Mouse (Mus musculus): ENCODE data around the gene Pgp.
"Not testable (repeated sequence)": the region's sequence is repeated elsewhere in the genome, so short reads cannot be mapped to it uniquely, and the experiment has no call there.

The Pgp gene

DNA sequence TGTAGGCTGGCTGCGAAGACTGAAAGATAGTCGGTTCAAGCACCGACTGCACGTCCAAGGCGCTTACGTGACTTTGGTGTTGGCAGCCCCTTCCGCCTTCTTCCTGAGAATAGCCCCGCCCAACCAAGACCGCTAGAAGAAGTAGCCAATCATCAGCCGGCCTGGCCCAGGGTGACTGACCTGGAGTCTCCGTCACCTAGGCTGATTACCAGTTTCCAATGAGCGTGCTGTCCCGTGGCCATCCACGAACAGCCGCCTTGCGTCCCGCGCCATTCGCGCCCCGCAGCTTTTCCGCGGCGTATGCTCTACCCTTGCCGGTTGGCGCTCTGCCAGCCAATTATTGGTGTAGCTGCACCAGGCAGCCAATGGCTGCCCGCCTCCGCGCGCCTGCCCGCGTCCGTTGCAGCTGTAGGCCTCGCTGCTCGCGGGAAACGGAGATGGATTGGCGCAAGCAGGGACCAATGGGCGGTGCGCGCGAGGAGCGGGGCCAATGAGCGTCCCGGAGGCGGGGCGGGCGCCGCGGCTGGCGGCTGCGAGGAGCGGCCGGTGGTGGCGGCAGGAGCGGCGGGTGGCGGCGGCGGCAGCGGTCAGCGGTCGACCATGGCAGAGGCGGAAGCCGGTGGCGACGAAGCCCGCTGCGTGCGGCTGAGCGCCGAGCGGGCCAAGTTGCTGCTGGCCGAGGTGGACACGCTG, at the start of gene Pgp, which contains the start of gene E4f1:
Gene Pgp, plus strand, starts transcription at position 483 of the 693 bp plus-strand sequence.
Gene E4f1, minus strand, starts transcription at position 404 of the 693 bp plus-strand sequence.
- peak; percentile 99 for DNase-seq (ENCODE audit: low read depth, low spot score)

- no peak for DNase-seq (ENCODE audit: low read depth, low spot score)
These were observed 47.1 kb upstream of the Pgp start for GRCm38 (mm10) chr17:24423114-24423513.

DNA sequence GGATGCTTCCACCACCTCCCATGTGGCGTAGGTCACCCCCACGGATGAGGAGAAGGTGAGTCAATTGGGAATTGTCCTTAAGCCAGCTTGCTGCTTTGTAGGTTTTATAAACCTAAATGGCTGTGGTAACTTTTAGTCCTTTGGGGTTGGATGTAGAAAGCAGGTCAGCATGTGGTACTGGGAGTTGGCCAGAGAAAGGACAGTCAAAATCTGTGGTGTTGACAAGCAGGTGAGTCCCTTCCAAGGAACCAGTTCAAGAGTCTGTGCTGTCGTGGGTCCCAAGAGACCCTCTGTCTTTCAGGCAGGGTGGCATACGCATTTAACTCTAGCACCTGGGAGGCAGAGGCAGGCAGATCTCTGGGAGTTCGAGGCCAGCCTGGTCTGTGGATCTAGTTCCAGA, 45.7 kb upstream of the Pgp start:
- no peak for DNase-seq (ENCODE audit: low read depth, low spot score)

- not testable (repeated sequence) for DNase-seq (ENCODE audit: low read depth, low spot score)
These were observed 44.9 kb upstream of the Pgp start for GRCm38 (mm10) chr17:24425326-24425725.

- DNase-seq (ENCODE audit: low read depth, low spot score): peak; percentile 50
These were observed 44.3 kb upstream of the Pgp start for GRCm38 (mm10) chr17:24425905-24426304.

DNA sequence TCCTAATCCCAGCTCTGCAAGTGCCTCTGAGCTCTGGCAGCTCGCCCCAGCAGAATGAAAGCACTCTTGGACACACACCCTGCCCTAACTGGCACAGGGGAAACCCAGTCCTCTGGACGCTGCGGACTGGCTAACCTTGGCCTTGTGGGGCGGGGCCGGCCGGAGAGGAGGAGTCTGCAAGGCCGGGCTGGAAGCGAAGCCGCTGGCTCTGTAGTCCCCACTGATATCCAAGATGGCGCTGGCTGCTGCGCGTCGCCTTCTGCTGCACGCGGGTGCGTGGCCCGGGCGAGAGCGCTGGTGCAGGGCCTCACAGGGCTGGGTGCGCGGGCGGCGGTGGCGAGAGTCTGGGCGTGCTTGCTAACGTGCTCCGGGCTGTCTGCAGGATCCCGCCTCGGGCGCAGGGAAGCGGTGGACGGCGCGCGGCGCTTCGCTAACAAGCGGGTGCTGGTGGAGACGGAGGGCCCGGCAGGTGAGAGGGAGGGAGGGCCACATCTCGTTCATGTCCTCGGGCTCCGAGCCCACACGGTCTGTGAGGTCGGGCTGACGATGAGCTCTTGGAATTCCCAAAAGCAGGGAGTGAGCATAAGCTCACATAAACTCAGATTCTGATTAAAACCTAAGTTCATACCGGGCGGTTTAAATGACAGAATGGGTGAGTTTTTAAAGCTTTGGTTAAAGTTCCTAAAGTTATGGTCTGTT, 43.6 kb upstream of the Pgp start, which contains the start of gene Eci1:
Gene Eci1, plus strand, starts transcription at position 171 of the 699 bp plus-strand sequence.
- DNase-seq (ENCODE audit: low read depth, low spot score): peak; percentile 96

DNA sequence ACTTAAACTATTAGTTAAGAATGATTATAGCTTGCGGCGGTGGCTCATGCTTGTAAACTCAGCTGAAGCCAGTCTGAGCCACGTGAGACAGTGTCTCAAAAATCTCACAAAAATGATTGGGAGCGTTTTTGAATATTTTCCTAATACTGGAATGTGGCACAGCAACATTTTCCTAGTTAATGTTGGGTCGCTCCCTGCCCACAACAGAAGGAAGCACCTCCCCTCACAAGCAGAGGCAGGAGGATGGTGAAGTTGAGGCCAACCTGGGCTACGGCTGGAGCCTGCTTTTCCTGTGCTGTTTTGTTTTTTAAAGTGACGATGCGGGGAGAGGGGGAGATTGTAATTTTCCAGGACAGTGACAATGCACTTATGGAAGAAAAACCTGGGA, 43.0 kb upstream of the Pgp start:
- DNase-seq (ENCODE audit: low read depth, low spot score): peak; percentile 44

- no peak for DNase-seq (ENCODE audit: low read depth, low spot score)
These were observed 40.8 kb upstream of the Pgp start for GRCm38 (mm10) chr17:24429201-24429983.

- peak; percentile 50 for DNase-seq (ENCODE audit: low read depth, low spot score)
These were observed 33.2 kb upstream of the Pgp start for GRCm38 (mm10) chr17:24437016-24437415.

GRCm38 (mm10) chr17:24440377-24440776, 29.8 kb upstream of the Pgp start:
- no peak for DNase-seq (ENCODE audit: low read depth, low spot score)

DNA sequence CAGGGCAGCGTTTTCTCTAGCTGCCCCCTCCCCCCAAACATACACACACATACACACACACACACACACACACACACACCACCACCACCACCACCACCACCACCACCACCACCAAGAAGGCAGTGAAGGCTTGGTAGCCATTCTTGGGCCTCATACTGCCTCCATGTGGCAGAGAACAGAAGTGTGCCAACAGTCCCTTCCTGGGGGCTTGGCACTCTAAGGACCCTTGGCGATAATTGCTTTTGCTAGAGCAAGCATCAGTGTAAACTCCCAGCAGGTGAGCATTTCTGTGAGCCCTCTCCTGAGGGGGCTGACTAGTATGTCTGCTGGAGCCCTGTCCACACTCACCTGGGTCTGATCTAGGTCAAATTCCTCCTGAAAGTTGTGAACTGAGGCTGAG, 29.0 kb upstream of the Pgp start:
- peak; percentile 63 for DNase-seq (ENCODE audit: low read depth, low spot score)

GRCm38 (mm10) chr17:24442107-24442506, 28.1 kb upstream of the Pgp start:
- no peak for DNase-seq (ENCODE audit: low read depth, low spot score)

- DNase-seq (ENCODE audit: low read depth, low spot score): no peak
These were observed 27.5 kb upstream of the Pgp start, which contains the start of gene Dnase1l2 for GRCm38 (mm10) chr17:24442632-24443155. Dnase1l2 (minus strand) TSS chr17:24443105.

DNA sequence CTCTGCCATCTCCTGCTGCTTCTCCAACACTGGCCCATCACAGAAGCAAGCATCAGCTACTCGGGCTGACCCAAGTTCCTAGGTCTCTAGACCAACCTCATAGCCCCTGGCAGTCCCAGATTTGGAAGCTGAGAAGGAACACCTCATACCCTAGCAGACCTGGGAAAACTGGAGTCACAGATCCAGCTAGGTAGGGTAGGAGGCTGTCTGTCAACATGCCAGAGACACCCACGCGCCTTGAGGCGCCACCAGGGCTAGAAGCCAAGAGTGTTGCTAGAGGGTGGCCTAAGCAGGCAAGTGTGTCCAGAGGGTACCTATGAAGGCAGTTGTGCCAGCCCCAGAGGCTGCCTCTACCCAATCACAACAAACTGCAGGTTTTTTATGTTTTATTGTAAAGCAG, 26.8 kb upstream of the Pgp start:
- DNase-seq (ENCODE audit: low read depth, low spot score): no peak

DNA sequence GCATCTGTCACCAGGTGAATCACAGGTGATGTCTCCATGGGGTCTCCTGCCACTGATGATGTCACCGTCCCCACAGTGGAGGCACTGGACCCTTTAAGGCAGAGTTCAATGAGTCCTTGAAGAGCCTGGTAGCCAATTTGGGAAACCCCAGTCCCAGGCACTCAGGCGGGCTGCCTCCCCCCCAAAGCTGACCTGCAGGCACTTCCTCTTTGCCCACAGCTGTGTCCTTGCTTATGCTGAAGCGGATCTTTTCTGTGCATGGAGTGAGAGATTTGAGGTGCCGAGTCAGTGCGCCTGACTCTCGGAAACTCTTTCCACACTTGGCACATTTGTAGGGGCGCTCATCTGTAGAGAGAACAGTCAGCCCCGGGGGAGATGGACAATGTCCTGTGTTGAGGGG, 23.6 kb upstream of the Pgp start:
- DNase-seq (ENCODE audit: low read depth, low spot score): no peak

- DNase-seq (ENCODE audit: low read depth, low spot score): no peak
These were observed 20.7 kb upstream of the Pgp start for GRCm38 (mm10) chr17:24449507-24449906.

DNA sequence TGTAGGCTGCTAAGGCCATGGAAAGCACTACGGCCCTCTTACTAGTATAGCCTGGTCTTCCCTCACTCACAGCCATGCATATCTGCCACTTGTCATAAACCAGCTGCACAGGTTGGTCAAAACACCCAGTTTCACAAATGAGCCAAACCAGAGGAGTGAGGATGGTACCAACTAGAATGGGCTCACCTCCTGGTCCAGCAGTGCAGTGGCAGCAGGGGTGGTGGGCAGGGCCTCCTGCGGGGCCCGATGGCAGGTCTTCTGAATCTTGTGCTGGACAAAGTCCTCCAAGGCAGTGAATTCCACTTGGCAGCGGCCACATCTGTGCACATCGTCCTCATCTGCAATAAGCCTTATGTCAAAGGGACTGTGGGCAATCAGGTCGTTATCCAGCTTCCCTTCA, 19.0 kb upstream of the Pgp start:
- DNase-seq (ENCODE audit: low read depth, low spot score): no peak

GRCm38 (mm10) chr17:24453372-24453771, 16.8 kb upstream of the Pgp start:
- DNase-seq (ENCODE audit: low read depth, low spot score): no peak

- DNase-seq (ENCODE audit: low read depth, low spot score): no peak
These were observed 15.9 kb upstream of the Pgp start for GRCm38 (mm10) chr17:24454218-24454755.

DNA sequence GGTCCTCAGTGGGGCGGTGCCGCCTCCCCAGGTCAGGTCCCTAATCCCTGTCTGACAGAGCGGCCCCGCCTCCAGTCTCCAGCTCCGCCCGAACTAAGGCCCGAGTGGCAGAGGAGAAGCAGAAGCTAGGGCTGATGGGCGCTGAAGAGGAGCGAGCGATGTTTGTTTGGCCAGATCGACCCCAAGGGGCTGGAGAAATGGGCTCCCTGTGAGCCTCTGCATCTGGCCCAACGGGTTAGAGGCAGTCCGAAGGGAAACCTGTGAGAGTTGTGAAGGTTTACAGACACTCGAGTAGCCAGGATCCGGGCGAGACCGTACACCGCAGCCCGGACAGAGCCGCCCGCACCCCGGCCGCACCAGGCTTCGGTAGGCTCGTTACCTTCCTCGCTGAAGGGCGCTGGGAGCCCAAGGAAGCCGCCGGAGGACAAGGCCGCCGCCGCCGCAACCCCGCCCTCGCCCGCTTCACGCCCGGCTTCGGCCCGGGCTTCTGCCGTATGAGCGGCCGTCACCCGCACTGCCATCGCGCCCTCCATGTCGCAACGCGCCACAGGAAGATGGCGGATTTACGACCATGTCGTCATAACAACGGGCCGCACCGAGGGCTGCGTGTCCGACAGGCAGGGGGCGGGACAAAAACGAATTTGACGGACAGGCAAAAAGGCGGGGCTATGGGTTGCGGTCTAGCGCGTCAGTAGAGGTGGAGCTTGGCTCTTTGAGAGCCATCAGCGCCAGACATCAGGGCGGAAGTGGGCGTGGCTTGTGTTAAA, 15.3 kb upstream of the Pgp start:
- peak; percentile 100 for DNase-seq (ENCODE audit: low read depth, low spot score)
